Mouse (Mus musculus) spleen, adult 2 months (tissue): ENCODE results near the gene Ephb1.

Source experiments
- CTCF ChIP-seq: fragments of 200-500 bp; IDR thresholded peaks from 2 replicates; pipeline ENCODE4 v1.5.1; 2011; ENCODE audit warnings: mild to moderate bottlenecking, inconsistent platforms; ENCODE audit not compliant: insufficient read depth, insufficient read length, insufficient replicate concordance; ENCODE audit errors: extremely low read depth
- POLR2A ChIP-seq: fragments of 200-500 bp; IDR thresholded peaks from 2 replicates; pipeline ENCODE4 v1.6.1; 2011; ENCODE audit warnings: low read depth, low read length, inconsistent platforms

GRCm38 (mm10) chr9:102351721-102352120, 2.8 kb downstream of the Ephb1 start:
- TF ChIP-seq CTCF (no peak), POLR2A (no peak)
